Mouse (Mus musculus): Measurements from ENCODE around the gene Nrde2.
"Not testable (repeated sequence)": the region's sequence is repeated elsewhere in the genome, so short reads cannot be mapped to it uniquely, and the experiment has no call there.

Nrde2 gene

GRCm38 (mm10) chr12:100159261-100159975 lies at the start of gene Nrde2:
Gene Nrde2 (minus strand): TSS chr12:100159653.
- DNase-seq (ENCODE audit: low spot score in 2 of 2), result peak; percentile 93 to 95

- DNase-seq (ENCODE audit: low spot score in 2 of 2), result no peak
These were observed 47.5 kb upstream of the Nrde2 start for GRCm38 (mm10) chr12:100206926-100207325.

DNA sequence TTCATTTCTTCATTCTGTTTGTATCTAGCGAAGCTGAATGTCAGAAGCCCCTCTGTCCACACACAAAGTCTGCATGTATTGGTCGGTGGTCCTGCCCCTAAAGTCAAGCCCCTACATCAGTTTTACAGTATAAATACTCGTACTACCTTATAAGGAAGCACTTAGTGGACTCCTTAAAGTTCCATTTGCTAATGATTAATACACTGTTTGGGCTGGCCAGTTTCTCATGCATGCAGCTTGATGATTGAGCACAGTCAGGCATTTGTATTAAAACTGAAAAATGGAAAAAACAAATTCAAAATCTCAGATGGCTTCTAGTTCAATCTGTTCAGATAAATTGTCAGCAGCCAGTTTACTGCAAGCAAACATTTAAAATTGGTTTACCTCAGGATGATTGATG lies 47.1 kb upstream of the Nrde2 start:
- no peak for DNase-seq (ENCODE audit: low spot score in 2 of 2)

GRCm38 (mm10) chr12:100205156-100205555 lies 45.7 kb upstream of the Nrde2 start:
- DNase-seq (ENCODE audit: low spot score in 2 of 2), result no peak

DNA sequence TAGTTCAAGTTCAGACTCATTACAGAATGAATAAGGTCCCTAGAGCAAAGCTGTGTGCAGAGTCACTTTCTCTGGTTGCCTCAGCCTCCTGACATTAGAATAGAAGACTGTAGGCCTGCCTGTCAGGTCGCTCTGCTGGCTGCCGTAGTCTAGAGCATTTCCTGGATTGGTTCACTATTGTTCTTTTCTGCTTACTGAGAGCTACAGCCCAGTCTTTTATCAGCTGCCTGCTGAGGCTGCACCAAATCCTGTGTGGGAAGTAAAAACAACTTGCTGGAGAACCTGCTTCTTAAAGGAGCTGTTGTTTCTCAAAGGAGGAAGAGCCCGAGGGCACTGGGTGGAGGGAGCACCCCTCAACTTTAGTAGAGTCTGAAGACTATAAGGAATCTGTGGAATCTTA lies 44.3 kb upstream of the Nrde2 start:
- DNase-seq (ENCODE audit: low spot score in 2 of 2), result no peak

GRCm38 (mm10) chr12:100201838-100202237 lies 42.4 kb upstream of the Nrde2 start:
- peak; percentile 97 for DNase-seq (ENCODE audit: low spot score in 2 of 2)

- no peak for DNase-seq (ENCODE audit: low spot score in 2 of 2)
These were observed 41.9 kb upstream of the Nrde2 start for GRCm38 (mm10) chr12:100201363-100201711.

DNA sequence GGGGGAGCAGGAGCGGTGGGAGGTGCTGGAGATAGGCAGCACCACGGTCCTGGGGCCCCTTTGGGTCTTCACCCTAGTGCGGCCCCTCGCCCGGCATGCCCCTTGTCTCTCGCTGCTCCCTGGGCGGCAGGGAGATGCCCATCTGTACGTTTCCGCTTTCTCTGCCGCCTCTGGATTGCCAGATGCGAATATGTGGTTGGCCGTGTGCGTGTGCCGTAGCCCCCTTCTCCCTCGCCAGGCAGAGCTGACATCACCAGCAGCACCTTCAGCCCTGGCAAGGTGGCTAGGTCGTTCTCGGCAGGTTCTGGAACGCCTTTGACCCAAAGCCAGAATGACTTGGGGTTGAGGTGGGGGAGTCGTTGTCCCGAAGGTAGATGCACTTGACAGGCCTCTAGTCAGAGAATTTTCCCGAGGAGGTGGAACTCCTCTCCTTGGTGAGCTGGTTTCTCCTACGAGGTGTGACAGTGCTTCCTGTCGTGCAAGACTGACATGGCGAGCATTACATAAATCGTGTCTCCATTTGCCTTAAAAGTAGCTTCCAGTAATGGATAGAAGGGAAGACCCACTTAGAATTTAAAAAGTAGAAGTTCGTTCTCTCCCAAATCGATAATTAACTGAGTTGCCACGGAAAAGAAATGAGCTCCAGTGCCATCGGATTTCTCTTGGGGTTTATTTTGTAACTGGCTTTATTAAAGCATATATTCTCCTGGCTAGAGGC lies 41.4 kb upstream of the Nrde2 start:
- peak in 1 of 2 experiments; percentile 54 for DNase-seq (ENCODE audit: low spot score in 2 of 2)

DNA sequence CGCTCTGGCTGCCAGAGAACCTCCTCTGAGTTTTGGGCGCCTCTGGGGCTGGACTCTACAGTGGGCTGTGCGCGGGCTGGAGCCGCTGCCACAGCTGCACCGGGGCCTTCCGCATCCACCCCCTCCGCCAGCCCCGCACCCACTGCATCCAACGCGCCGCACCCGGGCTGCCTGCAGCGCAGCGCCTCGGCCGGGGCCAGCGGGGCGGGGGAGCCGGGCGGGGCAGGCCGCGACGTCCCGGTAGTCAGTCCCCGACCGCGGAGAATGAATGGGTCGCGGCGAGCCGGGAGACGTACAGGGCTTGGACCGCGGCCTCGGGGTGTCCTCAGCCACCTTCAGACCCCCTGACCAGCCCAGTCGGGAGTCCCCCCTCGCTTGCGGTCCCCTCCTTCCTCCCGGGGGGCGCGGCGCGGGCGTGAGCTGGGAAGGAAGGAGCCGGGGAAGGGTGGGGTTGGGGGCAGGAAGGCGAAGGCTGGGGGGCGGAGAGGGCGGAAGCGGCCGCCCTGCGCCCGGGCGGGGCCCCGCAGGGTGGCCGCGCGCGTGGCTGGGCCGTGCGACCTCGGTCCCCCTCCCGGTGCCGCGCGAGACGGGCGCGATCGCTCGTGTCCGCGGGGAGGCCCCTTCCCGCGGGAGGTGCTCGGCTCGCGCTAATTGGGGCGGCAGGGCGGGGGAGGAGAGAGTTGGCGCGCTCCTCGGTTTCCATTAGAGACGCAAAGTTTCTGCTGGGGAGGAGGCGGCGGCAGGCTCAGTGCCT lies 40.6 kb upstream of the Nrde2 start:
- peak; percentile 83 to 84 for DNase-seq (ENCODE audit: low spot score in 2 of 2)

DNA sequence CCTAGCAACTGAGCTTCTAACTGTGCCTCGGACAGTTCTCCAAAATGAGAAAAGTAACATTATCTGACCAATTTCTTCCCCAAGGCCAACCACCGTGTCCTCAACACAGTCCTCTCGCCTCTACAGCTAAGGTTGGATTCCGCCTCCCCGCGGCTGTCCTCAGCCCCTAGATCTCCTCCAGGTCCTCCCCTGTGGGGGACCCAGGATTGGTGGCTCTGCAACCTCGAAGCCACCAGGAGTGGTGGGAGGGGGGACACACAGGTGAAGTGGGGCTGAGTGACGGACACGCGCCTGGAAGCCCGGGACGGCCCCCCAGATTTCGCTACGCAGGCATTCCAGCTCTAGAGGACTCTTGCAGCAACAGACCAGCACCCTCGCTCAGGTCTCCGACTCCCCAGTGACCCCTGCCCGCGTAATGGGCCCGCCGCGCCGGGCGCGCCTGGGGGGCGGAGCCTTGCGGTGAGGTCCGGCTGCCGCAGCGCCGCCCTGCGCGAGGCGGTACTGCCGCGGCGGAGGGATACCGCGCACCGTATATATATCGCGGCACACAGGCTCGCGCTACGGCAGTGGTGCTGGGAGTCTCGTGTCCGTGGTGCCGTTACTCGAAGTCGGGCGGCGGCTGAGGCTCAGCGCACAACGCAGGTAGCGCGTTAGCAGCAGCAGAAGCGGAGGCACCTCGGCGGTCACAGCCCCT lies 39.7 kb upstream of the Nrde2 start, which contains the start of gene Calm1:
Gene Calm1, plus strand, starts transcription at position 469 of the 694 bp plus-strand sequence.
- DNase-seq (ENCODE audit: low spot score in 2 of 2), result peak; percentile 95 to 96

DNA sequence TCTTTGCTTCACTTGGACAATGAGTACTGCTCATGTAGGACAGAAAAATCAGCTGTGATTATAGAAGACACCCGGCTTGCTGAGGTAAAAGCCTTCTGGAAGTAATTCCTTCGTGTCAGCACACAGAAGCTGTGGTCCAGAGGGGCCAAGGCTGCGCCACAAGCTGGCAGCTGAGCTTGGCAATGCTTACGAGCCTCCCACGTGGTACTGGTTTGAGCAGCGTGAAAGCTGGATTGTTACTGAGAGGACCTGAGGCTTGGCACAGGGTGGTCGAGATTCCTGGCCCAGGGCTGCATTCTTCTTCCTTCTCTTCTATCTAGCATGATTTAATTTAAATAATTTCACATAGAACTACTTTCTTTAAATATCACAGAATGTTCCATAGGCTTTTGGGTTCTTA lies 37.3 kb upstream of the Nrde2 start:
- no peak for DNase-seq (ENCODE audit: low spot score in 2 of 2)

DNA sequence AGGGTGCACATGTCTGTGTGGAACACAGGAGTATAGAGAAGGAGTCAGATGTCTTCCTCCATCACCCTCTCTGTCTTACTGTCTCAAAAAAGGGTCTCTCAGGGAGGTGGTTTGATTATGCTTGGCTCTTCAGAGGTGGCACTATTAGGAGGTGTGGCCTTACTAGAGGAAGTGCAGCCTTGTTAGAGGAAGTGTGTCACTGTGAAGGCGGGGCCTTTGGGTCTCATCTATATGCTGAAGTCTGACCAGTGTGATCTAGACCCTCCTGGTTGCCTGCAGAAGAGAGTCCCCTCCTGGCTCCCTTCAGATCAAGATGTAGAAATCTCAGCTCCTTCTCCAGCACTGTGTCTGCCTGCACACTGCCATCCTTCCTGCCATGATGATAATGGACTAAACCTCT lies 34.7 kb upstream of the Nrde2 start:
- no peak for DNase-seq (ENCODE audit: low spot score in 2 of 2)

DNA sequence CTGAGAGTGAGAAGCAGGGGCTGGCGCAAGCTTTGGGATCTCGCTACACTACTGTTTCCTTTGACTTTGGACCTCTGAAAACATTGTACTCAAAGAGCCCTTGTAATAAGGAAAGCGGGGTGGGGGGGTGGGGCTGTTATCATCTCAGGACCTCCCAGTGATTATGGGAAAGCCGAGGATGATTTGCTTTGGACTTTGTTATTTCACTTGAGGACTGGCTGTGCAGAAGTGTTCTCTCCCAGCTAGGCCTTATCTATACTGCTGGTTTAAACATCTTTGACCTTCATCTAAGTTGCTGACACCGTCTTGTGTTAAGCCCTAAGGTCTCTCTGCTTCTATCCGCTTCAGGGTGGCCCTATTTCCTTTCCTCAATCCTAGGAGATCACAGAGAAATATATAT lies 31.3 kb upstream of the Nrde2 start:
- no peak for DNase-seq (ENCODE audit: low spot score in 2 of 2)

GRCm38 (mm10) chr12:100187756-100188430 lies 28.4 kb upstream of the Nrde2 start:
- no peak for DNase-seq (ENCODE audit: low spot score in 2 of 2)

- peak; percentile 100 for DNase-seq (ENCODE audit: low spot score in 2 of 2)
These were observed 27.7 kb upstream of the Nrde2 start for GRCm38 (mm10) chr12:100187013-100187755.

- peak in 1 of 2 experiments; percentile 65 for DNase-seq (ENCODE audit: low spot score in 2 of 2)
These were observed 26.9 kb upstream of the Nrde2 start for GRCm38 (mm10) chr12:100186376-100186775.

- peak; percentile 60 to 78 for DNase-seq (ENCODE audit: low spot score in 2 of 2)
These were observed 26.4 kb upstream of the Nrde2 start for GRCm38 (mm10) chr12:100185897-100186296.

GRCm38 (mm10) chr12:100184976-100185375 lies 25.5 kb upstream of the Nrde2 start:
- not testable (repeated sequence) for DNase-seq (ENCODE audit: low spot score in 2 of 2)

DNA sequence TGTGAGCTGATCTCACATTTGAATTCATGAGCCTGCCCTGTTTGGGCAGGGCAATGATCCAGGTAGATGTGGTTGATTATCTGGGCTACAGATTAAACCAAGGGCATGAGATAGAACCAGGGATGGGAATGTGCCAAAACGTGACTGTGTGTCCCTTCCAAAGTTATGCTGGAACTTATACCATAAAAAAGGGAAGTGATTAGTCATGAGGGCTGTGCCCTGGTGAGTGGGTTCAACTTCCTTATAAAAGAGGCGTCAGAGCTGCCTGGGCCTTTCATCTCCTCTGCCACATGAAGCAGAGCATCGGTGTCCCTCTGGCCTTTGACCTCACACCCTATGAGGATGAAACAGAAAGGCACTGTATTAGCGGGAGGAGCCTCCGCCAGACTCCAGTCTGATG lies 24.5 kb upstream of the Nrde2 start:
- DNase-seq (ENCODE audit: low spot score in 2 of 2), result no peak

GRCm38 (mm10) chr12:100182676-100183075 lies 23.2 kb upstream of the Nrde2 start:
- no peak for DNase-seq (ENCODE audit: low spot score in 2 of 2)

- no peak for DNase-seq (ENCODE audit: low spot score in 2 of 2)
These were observed 21.3 kb upstream of the Nrde2 start for GRCm38 (mm10) chr12:100180802-100181201.

Data from right cerebral cortex, postnatal 10 days (tissue).